Mouse (Mus musculus) neutrophil, adult 5-6 weeks (primary cell): Measurements from ENCODE around the gene Ccdc24. TPM values are rescaled to one million over a fixed set of nuclear protein-coding genes. Genes with fewer than 3 reads are reported as not detected.
A peak's percentile ranks its signal among the peaks of the same experiment; 100 is the strongest.

Source experiments
- ATAC-seq: fragments of 151-379, 151-347 bp; 2 replicates; pipeline ENCODE4 v1.8.0; 2017; ENCODE audit warnings: mild to moderate bottlenecking, moderate TSS enrichment; ENCODE audit not compliant: insufficient number of reproducible peaks, poor library complexity, low FRiP score, severe bottlenecking; ENCODE audit errors: extremely low read depth
- total RNA-seq: library from RNA; stranded (forward); fragments of 200-1000 nt; gene quantifications from 2 replicates; pipeline ENCODE4 v1.2.3, GENCODE M21; 2017

The Ccdc24 gene
- total RNA-seq, 1 experiment from 2014 or later = not detected

DNA sequence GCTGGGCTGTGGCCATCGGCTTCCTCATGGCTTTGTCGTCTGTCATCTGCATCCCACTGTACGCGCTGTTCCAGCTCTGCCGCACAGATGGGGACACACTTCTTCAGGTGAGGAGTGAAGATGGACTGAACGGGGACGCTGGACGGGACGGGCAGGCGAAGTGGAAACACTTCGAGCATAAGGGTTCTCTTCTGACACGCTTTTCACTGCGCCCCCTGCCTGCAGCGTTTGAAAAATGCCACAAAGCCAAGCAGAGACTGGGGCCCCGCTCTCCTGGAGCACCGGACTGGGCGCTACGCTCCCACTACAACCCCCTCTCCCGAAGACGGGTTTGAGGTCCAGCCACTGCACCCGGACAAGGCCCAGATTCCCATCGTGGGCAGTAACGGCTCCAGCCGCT lies 4.5 kb downstream of the Ccdc24 start:
- peak; percentile 28 for ATAC-seq

DNA sequence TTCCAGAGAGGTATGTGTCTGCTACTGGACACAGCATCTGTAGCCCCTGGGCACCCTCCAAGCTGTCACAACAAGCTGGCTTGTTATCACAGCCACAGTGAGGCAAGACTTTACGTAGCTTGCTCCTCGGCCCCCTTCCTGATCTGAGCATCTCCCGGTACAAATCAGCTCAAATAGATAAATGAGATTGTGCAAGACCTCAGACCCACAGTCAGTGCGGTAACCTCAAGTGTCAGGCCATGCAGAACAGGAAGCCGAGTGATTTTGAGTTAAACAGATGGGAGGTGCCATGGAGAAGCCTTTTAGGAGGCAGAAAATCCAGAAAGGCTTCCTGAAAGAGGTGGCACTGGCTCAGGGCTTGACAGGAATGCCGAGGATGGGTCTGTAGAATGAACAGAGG lies 5.4 kb downstream of the Ccdc24 start:
- no peak for ATAC-seq

DNA sequence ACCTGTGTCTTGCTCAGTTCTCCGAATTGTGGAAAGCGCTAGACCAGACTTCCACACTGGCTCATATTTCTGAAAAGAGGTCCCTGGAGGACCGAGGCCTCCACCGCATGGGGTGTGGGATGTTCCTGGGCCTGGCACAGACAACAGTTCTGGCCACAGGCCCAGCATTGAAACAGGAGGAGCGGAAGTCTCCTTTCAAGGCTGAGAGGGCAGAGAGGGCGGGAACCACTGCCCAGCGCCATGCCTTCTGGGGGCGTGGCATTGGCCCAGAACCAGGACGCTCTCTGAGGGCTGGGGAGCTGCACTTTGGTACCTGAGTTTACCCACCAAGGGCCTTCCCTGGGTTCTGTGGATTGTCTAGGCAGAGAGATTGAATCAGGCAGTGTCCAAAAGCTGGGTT lies 6.3 kb downstream of the Ccdc24 start:
- 0 out of 2 replicates have a peak, but pooled peaks have one; percentile 37 for ATAC-seq

DNA sequence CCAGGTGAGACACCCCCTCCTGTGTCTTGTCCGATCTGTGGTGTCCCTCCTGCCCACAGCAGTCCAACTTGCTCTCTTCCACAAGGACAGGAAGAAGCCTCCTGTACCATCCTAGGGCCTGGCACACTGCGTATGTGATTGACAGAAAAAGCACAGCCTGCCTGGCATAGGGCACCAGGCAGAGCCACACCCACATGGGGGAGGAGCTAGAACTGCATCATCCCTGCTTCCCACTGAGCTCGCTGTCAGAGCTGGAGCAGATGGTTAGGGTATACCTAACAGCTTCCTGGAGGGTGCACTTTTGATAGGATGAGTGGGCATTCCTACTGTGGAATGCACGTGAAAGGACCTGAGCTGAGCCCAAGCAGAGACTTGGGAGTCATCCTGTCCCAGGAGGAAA lies 9.5 kb downstream of the Ccdc24 start:
- ATAC-seq = no peak

DNA sequence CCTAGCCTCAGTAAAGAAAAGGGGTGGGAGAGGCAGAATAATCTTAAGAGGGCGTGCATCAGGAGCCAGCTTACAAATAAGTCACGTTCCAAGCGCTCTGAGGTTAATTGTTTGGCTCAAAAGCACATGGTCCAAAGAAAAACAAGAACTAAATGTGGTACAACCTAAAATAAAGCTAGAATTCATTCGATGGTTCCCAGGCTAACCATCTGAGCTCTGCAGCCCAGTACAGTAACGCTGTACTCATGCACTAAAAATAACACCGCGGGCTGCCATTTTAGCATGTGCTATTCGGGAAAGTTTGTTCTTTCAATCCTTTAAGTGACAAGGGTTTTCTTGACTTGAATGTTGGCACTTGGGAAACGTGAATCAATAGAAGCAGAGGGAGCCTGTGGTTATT lies 11.8 kb downstream of the Ccdc24 start:
- no peak for ATAC-seq

DNA sequence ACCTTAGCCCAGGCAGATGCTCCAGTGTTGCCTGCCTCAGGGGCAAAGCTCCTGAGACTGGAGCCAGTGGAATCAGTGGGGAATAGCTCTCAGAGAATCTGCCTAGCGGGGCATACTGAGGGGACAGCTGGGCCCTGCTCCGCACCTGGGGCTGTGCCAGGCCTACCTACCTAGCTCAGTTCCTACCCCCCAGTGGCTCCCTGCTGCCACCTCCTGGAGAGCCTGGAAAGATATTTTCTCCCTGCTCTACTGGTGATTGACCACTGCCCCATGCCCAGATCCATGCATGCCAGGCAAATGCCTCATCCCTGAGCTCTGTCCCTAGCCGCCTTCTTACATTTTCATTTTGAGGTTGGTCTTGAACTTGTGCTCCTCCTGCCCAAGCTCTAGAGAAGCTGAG lies 13.6 kb downstream of the Ccdc24 start:
- peak; percentile 17; the same call in 1 of the 2 replicates for ATAC-seq

DNA sequence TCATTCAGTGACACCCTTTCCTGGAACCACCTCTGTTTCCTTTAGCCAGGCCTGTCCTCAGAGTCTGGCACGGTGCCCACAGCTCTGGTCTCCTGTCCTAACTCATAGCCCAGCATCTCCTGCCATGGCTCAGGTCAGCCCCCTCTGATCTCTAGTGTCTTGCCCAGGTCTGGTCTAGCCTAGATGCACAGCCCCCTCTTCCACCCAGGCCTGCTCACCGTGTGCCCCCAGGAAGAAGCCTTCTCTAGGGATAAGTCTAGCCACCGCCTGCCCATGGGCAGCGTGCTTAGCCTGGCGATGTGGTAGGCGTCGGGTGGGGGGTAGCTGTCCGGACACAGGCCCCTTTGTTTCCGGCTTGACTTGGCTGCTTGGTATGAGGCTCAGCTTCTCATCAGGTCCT lies 17.2 kb downstream of the Ccdc24 start:
- ATAC-seq = no peak

DNA sequence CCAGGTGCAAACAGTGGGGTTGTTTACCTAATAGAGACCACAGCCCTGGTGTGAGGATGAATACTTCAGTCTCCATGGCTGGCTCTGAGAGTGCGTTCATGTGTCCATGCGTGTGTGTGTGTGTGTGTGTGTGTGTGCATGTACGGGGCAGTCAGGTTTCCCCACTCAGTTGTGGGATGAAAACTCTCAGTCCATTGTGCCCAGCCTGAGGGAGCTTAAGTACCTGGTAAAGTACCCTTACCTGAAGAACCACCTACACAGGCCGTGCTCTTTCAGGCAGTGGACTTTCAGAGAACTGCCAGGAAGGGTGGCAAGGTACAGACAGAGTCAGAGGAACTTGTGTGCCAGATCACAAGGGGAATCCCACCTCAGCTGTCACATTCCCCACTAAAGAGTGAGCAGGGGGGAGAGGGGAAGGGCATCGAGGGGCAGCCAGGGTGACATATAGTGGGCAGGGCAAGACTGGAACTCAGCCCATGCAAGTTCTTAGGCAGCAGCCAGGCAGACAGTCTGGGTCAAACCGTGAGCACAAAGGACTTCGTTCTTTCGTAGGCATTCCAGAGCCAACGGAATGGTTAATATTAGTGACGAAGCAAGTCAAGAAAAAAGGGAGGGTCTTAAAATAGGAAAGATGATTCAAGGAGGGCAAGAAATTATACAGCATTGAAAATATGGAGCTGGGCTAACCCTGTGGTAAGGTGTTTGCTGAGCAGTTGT lies 20.0 kb downstream of the Ccdc24 start:
- ATAC-seq = no peak

DNA sequence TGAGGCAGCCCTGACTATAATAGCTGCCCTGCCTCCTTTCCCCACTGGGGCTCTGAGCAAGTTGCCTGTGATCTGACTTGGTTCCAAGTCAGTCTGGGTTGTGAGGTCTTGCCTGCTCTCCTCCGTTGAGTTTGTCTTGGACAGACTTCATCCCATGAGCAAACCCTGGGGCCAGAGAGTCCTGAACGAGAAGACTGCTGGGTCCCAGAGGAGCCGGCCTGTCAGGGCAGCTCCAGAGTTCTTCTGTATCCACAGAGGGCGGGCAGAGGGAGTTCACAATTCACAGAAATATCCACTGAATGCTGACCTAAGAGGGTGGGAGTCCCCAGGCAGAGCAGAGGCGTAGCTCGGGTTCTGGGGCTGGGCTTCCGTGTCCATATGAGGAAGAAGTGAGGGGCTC lies 21.5 kb downstream of the Ccdc24 start:
- no peak for ATAC-seq

DNA sequence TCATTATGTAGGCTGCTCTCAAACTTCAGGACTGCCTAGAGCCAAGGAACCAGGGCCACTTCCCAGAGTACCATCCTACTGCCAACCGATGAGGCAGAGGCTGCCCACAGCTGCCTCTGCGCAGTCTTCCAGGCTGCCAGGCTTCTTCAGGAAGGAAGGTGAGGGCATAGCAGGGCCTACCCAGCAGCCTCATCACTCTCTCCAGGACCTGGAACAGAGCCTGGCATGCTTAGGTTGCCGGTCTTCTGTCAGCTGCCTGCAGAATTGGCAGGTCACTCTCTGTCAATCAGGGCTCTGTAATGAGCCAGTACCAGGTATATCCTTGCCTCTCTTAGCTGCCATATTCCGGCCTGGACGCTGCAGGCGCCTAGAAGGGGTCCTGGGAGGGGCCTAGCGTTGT lies 22.2 kb downstream of the Ccdc24 start:
- no peak for ATAC-seq

DNA sequence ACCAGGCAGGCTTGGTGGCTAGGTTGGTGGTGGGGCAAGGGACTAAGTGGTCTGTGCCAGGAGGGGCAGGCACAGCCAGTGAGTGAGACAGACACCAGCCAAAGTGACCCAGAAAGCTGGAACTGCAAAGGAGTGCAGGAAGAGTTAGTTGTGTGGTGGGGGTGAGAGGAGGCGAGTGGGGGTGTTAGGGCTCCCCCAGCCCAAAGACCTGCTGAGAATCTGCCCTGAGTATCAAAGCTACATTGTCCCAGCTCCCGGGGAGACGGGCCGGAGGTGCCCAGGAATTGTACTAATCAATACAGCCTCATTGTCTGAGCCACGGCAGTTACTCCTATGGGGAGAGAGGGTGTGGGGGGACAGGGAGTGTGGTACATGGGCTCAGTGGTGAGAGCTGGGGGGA lies 22.9 kb downstream of the Ccdc24 start:
- ATAC-seq = no peak

DNA sequence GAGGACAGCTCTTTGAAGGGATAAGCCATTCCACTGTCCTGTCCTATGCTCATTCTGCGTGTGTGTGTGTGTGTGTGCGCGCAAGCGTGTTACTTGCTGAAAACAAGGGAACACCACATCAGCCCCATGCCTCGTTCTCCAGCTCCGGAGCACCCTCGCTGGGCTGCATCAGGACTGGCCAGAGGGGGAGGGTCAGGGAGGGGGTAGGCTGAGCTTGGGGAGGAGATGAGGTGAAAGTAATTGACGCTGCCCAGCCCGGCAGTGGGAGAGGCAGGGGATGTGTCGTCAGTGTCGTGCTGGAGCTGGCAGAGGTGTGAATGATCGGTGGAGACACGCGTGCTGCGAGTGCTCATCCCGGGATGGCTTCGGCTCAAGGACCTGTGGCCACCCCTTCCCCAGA lies 23.3 kb downstream of the Ccdc24 start:
- ATAC-seq = no peak

DNA sequence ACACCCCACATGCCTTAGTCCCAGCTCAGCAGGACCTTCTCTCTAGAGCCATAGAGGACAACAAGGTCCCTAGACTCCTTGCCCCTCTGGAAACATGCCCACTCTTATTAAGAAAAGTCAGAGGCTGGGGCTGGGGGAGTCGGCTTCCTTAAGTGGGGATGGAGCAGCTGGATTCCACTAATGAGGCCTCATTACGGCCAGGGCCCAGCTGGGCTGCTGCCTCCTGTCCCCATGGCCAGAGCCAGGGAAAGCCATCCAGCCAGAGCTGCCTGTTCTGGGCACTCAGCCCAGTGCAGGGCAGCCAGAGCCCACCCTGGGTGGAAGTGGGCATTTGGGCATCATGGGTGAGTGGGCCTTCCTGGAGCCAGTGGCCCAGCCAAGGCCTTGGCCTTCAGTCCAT lies 25.3 kb downstream of the Ccdc24 start:
- ATAC-seq = no peak

DNA sequence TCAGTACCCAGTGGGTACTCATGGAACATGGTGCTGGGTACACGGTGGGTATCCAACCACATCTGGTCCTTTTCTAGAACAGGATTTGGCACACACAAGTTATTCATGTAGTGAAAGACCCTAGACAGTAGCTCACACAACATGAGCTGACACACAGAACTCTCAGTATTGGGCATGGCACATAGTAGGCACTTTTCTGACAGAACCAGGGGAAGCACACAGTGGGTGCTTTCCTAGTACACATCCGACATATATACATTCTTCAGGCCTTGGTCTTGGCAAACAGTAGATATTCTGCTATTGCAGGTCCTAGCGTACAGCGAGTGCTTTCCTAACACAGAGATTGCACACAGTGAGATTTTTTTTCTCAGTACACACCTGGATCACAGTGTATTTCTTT lies 26.1 kb downstream of the Ccdc24 start:
- ATAC-seq = no peak

DNA sequence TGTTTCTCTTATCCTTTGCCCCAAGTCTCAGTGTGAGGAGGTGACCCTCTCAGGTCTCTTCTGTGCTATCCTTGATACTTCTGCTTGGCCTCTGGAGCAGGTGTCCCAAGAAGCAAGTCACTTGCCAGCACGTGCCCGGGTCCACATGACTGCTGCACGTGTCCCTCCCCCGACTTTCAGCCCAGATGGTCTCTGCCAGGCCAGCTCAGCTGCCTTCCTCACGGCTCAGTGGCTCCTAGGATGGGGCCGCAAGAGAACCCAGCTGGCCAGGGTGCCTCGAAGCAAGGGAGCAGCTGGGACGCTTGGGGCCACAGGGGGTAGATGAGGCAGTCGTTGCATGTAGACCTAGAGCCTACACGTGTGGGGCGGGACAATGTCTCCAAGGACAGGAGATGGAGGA lies 27.0 kb downstream of the Ccdc24 start:
- no peak for ATAC-seq

DNA sequence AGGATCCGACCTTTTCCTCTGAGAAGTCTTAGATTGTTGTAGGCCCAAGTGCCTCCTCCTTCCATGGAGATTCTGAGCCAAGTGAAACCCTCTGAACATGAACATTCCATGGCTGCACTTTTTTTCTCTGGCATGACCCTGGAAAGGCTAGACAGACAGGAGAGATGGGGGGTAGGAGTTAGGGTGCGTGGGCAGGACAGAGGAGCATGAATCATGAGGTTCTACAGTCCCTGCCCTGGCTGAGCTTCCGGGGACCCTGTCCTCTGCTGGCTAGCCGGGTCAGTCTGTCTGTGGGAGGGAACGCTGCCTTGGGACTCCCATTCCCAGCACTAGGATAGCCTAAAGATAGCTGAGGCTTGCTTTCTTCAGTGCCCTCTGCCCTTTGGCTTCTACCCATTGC lies 27.9 kb downstream of the Ccdc24 start:
- ATAC-seq = no peak

DNA sequence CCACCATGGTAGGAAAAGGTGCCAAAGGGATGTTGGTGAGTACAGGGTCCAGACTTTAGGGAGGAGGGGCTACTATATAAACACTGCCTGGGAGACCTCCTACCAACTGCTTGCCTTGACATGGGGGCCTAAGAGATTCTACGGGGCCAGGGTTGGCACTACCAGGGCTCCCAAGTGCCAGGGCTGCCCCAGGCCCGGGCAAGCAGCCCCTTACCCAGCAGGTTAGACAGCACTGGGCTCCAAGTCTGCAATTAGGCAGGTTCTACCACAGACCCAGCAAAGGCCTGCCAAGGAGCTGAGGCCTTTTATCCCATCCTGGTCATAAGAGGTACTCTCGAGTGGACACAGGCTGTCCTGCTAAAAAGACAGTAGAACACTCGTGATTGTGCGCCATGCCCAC lies 29.3 kb downstream of the Ccdc24 start:
- no peak for ATAC-seq

DNA sequence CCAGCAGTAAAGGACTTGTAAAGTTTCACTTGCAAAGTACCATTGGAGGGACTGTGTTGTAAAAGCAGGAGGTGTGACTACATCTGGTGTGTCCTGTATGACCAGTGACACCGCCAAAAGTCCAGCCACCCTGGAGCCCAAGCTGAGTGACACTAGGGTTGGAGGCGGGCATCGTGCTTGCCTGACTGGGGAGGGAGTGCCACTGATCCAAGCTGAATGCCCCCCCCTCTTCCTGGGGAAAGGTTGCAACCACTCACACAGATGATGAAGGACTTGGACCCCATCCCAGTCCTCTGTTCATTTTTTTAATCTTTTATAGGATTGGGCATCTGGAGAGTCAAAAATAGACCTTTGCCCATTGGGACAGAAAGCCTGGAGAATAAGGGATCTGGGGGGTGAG lies 30.8 kb downstream of the Ccdc24 start:
- ATAC-seq = no peak

DNA sequence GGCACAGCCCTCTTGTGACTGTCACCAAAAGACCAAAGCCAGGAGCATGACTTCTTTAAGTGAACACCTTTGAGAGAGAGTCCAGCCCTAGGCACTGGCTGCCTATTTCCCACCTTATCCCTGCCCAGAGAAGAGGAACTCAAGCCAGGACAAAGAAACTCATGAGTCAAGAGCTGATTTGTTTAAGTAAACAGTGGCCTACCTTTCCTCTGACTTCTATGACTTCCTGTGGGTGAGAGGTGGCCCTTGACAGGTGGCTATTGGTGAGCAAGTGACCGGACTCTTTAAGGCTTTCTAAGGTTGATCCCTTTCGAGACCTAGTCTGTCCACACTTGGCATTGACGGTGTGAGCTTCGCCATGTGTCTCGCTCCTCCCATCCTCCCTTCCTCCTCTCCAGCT lies 31.5 kb downstream of the Ccdc24 start:
- no peak for ATAC-seq

DNA sequence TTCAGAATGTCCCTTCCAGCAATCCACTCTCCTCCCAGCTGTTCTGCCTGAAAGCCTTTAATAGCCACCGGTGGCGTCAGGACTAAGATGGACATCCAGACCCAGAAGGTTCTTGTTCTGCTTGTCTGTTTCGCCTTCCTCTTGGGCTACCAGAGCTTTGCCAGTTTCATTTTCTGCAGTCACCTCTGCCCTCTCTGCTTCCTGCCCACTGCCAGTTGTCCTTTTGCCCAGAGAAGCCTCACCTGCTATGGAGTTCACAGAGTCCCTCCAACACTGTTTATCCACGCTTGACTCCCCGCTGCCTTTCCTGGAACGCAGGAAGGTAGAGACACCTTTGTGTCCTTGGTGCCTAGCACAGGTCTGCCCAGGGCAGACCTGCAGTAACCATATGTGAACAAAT lies 33.0 kb downstream of the Ccdc24 start:
- no peak for ATAC-seq

DNA sequence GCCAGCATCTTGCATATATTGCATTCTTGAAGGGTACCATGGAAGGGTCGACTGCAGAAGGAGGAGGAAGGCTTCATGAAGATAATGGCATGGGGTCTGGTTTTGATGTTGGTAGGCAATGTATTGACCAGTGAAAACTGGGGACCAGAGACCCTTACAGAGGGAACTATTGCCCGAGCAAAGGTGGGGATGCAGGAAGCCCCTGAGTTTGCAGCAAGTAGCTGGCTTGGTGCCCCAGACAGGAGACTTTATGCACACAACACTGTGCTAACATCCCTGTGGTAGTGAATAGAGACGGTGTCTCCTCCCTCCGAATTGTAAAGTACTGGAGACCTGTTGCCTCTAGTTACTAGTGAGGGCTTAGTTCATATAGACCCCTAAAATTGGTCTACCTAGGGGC lies 35.1 kb downstream of the Ccdc24 start:
- ATAC-seq = no peak
